Mouse (Mus musculus) adrenal gland (tissue): ENCODE results near the gene Mxra8.

Experiments used
- intact Hi-C: fragments of 180-260 bp; cut with DNase I; formaldehyde crosslinking; loops from one replicate; pipeline ENCODE4 v1.15.1; 2025
- long read RNA-seq, 2 experiments: library from polyadenylated mRNA; unstranded; transcript quantifications; one replicate each; pipeline ENCODE4 v2.0.0; 2020; ENCODE audit warnings: borderline replicate concordance in 1 of 2; ENCODE audit not compliant: insufficient replicate concordance in 1 of 2

The Mxra8 gene
- long read RNA-seq, experiment 1, partial matches to known transcripts, result 2 of 11 reads
- long read RNA-seq, experiment 1, other reads (novel, unspliced or antisense), result 9 of 11 reads
- long read RNA-seq, experiment 2, partial matches to known transcripts, result 2 of 8 reads
- long read RNA-seq, experiment 2, other reads (novel, unspliced or antisense), result 6 of 8 reads

- intact Hi-C loops, result no loop called here
Measured at GRCm38 (mm10) chr4:155839483-155839910, at the start of gene Mxra8. Mxra8 (plus strand) TSS chr4:155839680.

GRCm38 (mm10) chr4:155790021-155790489 lies 49.4 kb upstream of the Mxra8 start, which contains the start of gene Ankrd65:
Ankrd65 (plus strand) TSS chr4:155790439.
- intact Hi-C loops, result no loop called here

GRCm38 (mm10) chr4:155790650-155791161 lies 48.8 kb upstream of the Mxra8 start:
- intact Hi-C loops, result no loop called here

- intact Hi-C loops, result no loop called here
Measured at GRCm38 (mm10) chr4:155791240-155791933, 48.1 kb upstream of the Mxra8 start.

- intact Hi-C loops, result no loop called here
Measured at GRCm38 (mm10) chr4:155793730-155794129, 45.8 kb upstream of the Mxra8 start.

- intact Hi-C loops, result no loop called here
Measured at GRCm38 (mm10) chr4:155802075-155802474, 37.4 kb upstream of the Mxra8 start.

- intact Hi-C loops, result no loop called here
Measured at GRCm38 (mm10) chr4:155802741-155803339, 36.6 kb upstream of the Mxra8 start, which contains the start of gene Mrpl20. Mrpl20 (plus strand) TSS chr4:155802878.

- intact Hi-C loops, result no loop called here
Measured at GRCm38 (mm10) chr4:155803340-155804041, 36.0 kb upstream of the Mxra8 start.

- intact Hi-C loops, result no loop called here
Measured at GRCm38 (mm10) chr4:155807841-155808240, 31.6 kb upstream of the Mxra8 start.

GRCm38 (mm10) chr4:155811929-155812664 lies 27.4 kb upstream of the Mxra8 start, which contains the start of gene Ccnl2:
Ccnl2 (plus strand) TSS chr4:155812489.
- intact Hi-C loops, result no loop called here

GRCm38 (mm10) chr4:155812665-155813181 lies 26.8 kb upstream of the Mxra8 start:
- intact Hi-C loops, result no loop called here

GRCm38 (mm10) chr4:155817533-155817932 lies 21.9 kb upstream of the Mxra8 start:
- intact Hi-C loops, result no loop called here

GRCm38 (mm10) chr4:155821025-155821424 lies 18.5 kb upstream of the Mxra8 start:
- intact Hi-C loops, result no loop called here

- intact Hi-C loops, result no loop called here
Measured at GRCm38 (mm10) chr4:155823443-155823842, 16.0 kb upstream of the Mxra8 start.

- intact Hi-C loops, result no loop called here
Measured at GRCm38 (mm10) chr4:155829866-155830265, 9.6 kb upstream of the Mxra8 start.

- intact Hi-C loops, result no loop called here
Measured at GRCm38 (mm10) chr4:155830596-155830995, 8.9 kb upstream of the Mxra8 start.

GRCm38 (mm10) chr4:155831205-155831766 lies 8.2 kb upstream of the Mxra8 start, which contains the start of gene Aurkaip1:
Aurkaip1 (plus strand) TSS chr4:155831272.
- intact Hi-C loops, result no loop called here

GRCm38 (mm10) chr4:155831831-155832230 lies 7.6 kb upstream of the Mxra8 start:
- intact Hi-C loops, result no loop called here

- intact Hi-C loops, result no loop called here
Measured at GRCm38 (mm10) chr4:155832321-155832720, 7.2 kb upstream of the Mxra8 start.

- intact Hi-C loops, result no loop called here
Measured at GRCm38 (mm10) chr4:155833234-155833633, 6.2 kb upstream of the Mxra8 start.
